Mouse (Mus musculus): ENCODE measurements around the gene Acot4.
"Not testable (repeated sequence)": the region's sequence is repeated elsewhere in the genome, so short reads cannot be mapped to it uniquely, and the experiment has no call there.

Acot4 gene

DNA sequence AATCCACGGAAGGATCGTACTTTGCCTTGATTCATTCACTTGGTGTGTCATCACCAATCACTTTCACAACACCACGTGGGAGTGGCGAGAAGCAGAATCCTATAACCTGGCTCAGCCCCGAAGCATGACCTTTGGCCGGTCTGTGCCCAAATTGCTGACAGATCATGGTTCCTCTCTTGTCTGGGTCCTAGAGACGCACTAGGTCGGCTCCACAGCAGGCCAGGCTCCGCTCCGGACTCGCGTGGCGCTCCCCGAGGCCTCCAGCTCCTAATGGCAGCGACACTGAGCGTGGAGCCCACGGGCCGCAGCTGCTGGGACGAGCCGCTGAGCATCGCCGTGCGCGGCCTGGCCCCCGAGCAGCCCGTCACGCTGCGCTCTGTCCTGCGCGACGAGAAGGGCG lies at the start of gene Acot4:
TSS of gene Acot4 (plus strand) at position 139 of the 400 bp plus-strand sequence.
- in situ Hi-C loops (cut with MboI, MseI): not testable (repeated sequence)

DNA sequence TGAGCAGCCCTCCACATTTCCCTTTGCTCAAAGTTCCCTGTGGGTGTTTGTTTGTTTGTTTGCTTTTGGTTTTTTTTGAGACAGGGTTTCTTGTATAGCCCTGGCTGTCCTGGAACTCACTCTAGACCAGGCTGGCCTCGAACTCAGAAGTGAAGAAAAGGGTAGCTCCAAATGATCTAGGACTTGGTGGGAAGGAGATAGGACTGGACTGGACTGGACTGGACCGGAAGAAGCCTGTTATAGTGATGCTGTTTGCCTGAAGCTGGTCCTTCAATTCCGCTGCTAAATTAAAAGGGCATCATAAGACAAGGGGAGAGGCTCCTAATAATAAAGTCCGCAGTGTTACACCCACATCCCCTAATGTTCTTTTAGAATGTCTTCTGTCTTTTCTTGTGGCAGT lies 49.7 kb upstream of the Acot4 start:
- in situ Hi-C loops (cut with MboI, MseI): no loop called here

DNA sequence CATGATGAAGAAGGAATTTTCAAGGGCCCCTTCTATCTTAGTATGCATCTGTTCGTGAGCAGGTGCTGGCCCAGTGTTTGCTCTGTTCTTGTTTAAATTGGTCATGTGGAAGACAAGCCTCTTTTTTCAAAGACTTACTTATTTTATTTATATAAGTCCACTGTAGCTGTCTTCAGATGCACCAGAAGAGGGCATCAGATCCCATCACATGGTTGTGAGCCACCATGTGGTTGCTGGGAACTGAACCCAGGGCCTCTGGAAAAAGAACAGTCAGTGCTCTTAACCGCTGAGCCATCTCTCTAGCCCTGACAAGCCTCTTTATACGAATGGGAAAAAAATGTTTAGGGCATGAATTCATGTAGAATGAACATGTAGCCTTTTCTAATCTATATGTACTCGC lies 48.8 kb upstream of the Acot4 start:
- in situ Hi-C loops (cut with MboI, MseI): no loop called here

DNA sequence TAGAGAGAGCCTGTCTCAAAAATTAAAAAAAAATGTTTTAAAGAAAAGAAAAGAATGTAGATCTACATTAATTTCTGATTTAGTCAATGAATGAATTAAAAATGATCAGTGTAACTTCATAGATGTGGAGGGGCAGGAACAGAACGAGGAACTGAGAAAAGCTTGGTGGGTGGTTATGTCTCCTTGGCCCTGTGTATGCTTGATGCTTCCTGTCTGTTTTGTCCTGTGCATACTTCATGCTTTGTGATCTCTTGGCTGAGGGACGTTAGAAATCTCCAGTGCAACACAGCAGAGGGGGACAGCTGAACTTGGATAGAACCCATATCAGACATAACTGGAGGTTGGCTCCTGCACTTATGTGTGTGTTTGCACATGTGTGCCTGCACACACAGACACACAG lies 41.0 kb upstream of the Acot4 start:
- in situ Hi-C loops (cut with MboI, MseI): no loop called here

DNA sequence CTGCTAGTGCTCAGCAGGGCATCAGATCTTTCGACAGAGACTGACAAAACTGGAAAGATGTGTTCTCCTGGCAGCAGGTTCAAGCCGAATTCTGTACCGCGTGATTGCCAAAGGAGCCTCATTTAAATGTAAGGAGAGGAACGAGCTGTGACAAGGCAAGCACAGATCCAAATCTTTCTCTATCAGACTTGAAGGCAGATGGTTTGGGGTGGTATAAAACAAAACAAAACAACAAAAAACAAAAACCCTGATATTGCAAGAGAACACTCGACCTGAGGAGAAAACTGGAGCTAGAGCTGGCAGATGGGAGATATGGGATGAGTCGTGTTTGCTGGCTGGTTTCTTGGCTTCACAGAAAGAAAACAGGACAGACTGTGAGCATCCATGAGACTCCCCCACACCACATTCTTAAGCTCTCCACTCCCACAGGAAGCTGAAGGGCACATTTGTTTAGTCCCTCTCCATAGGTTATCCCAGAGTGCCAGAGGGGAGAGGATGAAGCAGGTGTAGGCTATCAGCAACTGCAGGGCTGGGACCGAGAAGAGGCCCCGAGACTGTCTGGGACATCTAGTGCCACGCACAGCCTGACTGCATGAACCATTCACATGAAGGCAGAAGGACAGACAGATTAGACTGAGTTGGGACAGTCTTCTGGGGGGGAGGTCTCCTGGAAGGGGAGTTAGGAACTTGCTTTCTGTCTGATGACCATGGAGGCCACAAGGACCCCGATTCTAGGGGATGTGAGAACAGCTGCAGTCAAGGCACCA lies 39.7 kb upstream of the Acot4 start:
- in situ Hi-C loops (cut with MboI, MseI): no loop called here

DNA sequence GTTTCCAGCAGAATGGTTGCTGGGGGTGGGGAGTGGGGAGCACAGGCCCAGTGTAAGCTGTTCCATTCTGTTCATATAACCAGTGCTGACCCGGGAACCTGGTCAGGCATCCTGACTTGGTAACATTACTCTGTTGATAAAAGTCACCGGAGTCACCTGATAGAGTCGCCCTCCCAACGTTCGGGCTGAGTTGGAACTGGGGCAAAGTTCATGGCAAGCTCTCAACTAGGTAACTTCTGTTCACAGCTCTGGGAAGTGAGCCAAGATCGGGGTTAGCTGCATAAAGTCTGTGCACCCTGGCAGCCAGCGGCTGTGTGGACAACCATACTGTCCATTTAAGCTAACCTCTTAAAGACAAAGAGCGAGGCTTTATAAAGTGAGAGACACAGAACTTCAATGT lies 38.9 kb upstream of the Acot4 start:
- in situ Hi-C loops (cut with MboI, MseI): not testable (repeated sequence)

DNA sequence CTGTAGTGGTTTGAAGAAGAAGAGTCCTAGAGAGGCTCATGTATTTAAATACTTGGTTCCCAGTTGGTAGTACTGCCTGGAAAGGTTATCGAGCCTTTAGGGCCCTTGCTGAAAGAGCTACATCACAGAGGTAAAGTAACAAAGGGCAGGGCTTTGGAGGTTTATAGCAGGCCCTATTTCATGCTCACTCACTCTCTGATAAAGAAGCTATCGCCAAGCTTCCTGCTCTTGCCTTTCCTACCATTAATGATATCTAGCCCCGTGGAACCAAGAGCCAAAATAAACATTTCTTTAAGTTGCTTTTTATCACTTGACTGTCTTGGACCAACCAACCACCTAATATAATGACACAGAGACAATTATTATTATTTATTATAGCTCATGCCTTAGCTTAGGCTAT lies 37.8 kb upstream of the Acot4 start:
- in situ Hi-C loops (cut with MboI, MseI): no loop called here

DNA sequence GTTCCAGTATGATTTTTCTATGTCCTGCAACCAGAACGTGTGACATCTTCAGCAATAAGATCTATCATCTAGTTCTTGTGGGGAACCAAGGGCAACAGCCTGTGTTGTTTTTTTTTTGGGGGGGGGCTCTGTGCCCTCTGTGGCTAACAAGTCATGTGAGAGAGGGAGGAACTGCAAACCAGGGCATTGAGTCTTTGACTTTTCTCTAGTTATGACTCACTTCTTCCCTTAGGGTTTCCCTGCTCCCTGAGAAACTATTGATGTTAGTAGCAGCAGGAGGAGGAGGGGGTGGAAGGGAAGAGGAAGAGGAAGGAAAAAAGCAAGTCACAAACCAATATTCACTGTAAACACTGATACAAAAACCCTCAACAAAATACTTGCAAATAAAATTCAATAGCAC lies 34.3 kb upstream of the Acot4 start:
- in situ Hi-C loops (cut with MboI, MseI): no loop called here

DNA sequence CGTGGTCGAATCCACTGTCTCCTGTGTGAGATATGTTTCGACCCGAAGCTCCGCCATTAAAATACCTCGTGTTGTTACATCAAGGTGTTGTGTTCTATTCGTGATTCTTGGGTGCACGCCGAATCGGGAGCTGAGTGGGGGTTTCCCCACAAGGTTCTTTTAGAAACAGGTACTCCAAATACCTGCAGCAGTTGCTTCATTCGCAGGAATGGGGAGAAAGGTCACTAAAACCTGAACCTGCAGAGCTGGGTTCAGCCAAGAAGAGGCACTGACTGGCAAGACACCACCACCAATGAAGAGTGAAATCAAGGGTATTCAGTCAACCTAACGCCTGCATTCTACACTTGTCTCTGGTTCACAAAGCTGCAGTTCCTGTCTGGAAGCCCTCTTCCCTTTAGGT lies 29.9 kb upstream of the Acot4 start:
- in situ Hi-C loops (cut with MboI, MseI): loop anchor here (5.0 kb wide), 1 partner anchor 41 kb away; no protein-coding TSS in a partner anchor

DNA sequence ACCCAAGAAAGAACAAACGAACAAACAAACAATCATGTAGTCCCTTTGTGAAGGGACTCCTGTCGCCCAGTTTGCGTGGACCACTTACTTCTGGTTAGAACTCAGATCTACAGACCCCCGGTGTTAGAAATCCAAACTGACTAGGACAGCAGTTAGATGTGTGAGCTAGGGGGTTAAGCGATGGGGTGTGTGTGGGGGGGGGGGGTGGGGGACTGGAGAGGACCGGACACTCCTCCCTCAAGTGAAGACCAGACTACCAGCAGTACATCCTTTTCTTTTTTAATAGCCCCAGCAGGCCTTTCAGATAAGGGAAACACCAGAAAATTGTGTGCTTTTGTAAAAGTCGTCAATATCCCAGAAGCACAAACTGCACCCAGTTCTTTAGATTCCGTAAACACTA lies 29.4 kb upstream of the Acot4 start:
- in situ Hi-C loops (cut with MboI, MseI): loop anchor here (5.0 kb wide), 1 partner anchor 41 kb away; no protein-coding TSS in a partner anchor

DNA sequence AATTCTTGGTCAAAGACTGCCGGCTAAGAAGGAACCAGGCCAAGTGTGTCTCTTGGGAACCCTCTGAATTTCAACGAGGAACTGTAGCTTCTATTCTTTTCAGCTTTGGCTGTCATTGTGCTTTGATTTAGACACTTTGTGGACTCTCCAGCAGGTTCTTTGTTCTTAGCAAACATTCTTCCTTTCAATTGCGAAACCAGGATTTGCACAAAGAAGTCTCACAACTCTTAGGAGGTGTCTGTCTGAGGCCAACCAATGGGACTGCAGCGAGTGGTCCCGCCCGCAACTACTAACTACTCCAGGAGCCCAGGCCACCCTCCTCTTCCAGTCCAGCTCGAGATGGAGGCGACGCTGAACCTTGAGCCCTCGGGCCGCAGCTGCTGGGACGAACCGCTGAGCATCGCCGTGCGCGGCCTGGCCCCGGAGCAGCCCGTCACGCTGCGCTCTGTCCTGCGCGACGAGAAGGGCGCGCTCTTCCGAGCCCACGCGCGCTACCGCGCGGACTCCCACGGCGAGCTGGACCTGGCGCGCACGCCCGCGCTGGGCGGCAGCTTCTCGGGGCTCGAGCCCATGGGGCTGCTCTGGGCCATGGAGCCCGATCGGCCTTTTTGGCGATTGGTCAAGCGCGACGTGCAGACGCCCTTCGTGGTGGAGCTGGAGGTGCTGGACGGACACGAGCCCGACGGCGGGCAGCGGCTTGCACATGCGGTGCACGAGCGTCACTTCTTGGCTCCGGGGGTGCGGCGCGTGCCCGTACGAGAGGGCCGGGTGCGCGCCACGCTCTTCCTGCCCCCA lies 28.8 kb upstream of the Acot4 start, which contains the start of gene Acot1:
TSS of gene Acot1 (plus strand) at position 320 of the 795 bp plus-strand sequence.
- in situ Hi-C loops (cut with MboI, MseI): loop anchor here (5.0 kb wide), 1 partner anchor 42 kb away; no protein-coding TSS in a partner anchor

DNA sequence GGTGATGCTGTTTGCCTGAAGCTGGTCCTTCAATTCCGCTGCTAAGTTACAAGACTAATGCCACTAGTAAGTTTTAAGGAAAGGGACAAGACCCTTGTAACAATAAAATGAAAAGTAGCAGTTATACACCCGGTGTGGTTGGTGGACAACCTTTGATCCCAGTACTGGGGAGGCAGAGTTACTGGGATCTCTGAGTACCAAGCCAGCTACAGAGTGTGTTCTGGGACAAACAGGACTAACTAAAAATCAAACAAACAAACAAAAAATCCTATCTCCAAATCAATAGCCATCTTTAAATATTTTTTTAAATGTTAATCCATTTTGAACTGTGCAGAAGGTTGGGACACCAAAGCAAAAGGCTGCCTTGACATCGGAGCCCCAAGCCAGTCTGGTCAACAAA lies 28.0 kb upstream of the Acot4 start:
- in situ Hi-C loops (cut with MboI, MseI): loop anchor here (10.0 kb wide), 1 partner anchor 1725 kb away; no protein-coding TSS in a partner anchor

DNA sequence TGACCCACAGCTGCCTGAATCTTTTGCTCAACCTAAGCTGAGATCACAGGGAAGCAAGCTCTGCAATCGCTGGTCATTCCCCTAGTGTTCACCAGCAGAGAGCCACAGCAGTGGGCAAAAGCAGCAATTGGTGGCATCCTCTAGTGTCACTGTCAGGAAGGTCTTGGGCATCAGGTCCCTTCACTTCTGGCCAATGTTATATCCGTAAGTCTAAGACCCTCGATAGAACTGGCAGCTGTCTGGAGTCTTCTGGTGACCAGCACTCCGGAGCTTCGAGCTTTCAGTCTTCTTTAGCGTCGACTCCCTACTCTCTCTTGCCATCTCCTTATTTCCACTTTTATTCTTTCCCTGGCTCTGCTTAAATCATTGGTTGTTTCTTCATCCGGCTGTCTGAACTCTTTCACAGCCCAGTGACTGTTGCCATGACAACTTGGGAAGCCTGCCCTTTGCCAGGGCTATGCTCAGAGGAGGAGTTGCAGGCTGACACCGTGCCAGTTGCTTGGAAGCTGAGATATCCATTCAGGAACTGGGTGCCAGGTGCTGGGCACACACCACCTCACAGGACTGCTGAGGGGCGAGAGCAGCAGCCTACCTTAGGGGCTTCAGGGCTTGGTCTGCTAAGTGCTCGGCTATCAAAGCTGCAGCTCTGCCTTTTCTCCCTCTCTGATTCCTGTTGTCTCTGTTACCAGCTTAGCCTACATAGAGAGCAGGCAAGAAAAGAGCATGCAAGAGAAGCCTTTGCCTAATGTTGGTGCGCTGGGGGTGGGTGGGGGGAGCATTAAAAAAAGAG lies 26.7 kb upstream of the Acot4 start:
- in situ Hi-C loops (cut with MboI, MseI): loop anchor here (10.0 kb wide), 1 partner anchor 1723 kb away; no protein-coding TSS in a partner anchor

DNA sequence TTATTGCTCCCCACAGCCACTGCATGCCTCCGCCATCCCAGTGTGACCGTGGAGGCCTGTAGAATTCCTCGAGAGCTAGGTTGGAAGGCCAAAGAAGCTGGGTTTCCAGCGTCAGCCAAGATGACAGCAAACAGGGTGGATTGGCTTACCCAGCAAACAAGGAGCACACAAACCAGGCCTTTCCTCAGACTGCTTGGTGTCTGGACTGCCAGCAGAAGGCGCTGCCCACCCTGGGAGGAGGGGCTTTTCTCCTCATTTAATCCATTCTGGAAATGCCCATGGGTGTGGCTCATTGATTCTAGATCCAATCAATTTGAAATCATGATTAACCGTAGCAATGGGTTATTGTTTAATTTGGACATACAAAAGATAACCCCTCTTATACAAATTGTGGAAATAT lies 25.0 kb upstream of the Acot4 start:
- in situ Hi-C loops (cut with MboI, MseI): loop anchor here (10.0 kb wide), 1 partner anchor 1722 kb away; no protein-coding TSS in a partner anchor

DNA sequence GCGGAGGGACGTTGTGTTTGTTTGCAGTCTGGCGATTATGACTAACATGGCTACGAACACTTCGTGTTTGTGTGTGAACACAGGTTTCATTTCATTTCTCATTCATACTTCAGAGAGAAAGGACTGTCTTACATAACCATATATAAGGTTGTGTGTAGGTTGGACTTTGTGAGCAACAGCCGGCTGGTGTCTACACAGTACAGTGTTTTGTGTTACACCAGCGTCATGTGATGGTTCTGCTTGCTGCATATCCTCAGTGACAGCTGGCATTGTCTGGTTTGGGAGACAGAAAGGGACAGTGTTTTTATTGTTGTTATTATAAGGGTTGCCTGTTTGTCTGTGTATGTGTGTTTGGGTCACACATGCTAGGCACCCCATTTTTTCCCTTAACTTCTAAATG lies 24.5 kb upstream of the Acot4 start:
- in situ Hi-C loops (cut with MboI, MseI): loop anchor here (10.0 kb wide), 1 partner anchor 1721 kb away; no protein-coding TSS in a partner anchor

DNA sequence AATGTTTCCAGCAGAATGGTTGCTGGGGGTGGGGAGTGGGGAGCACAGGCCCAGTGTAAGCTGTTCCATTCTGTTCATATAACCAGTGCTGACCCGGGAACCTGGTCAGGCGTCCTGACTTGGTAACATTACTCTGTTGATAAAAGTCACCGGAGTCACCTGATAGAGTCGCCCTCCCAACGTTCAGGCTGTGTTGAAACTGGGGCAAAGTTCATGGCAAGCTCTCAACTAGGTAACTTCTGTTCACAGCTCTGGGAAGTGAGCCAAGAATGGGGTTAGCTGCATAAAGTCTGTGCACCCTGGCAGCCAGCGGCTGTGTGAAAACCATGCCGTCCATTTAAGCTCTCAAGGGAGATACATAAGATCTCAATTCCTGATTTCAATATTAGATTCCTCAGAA lies 17.7 kb upstream of the Acot4 start:
- in situ Hi-C loops (cut with MboI, MseI): not testable (repeated sequence)

DNA sequence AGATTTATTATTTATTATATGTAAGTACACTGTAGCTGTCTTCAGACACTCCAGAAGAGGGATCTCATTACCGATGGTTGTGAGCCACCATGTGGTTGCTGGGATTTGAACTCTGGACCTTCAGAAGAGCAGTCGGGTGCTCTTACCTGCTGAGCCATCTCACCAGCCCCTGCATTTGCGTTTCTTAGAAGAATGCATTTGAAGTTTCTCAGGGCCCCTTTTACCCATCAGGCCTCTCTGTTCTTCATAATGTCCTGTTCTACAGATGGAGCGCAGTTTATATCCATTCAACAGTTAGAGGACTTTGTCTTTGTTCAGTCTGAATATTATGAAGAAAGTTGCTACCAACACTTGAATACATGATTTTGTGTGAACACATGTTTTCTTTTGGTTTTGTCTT lies 15.9 kb upstream of the Acot4 start:
- in situ Hi-C loops (cut with MboI, MseI): not testable (repeated sequence)

DNA sequence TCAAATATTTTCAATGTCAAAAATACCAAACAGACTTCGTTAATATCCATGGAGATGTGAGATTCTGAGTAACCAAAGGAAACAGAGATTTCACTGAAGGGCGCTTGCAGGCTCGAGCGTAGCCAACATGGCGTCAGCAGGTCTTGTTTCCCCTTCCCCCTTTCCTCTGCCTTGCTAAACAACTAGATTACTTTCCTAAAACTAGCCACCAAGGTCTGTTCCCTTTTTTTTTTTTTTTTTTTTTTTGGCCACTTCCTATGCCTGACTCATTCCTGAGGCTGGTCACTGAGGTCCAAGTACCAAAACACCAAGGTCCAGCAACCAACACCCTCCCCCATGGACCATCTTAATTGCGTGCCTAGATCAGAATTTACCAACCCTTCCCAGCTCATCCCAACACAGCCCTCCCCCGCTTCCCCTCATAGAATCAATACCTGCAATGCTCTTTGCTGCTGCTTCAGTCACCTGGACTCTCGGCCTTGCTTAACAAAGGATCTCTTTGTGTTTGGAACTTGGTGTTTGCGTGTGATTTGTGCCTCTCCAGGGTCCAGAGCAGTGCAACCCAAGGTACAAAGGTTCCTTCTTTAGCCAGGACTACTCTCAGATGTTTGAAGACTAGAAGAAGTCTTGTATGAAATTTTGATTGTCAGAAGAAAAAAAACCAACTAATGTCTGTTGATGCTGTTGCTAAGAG lies 15.0 kb upstream of the Acot4 start:
- in situ Hi-C loops (cut with MboI, MseI): no loop called here

DNA sequence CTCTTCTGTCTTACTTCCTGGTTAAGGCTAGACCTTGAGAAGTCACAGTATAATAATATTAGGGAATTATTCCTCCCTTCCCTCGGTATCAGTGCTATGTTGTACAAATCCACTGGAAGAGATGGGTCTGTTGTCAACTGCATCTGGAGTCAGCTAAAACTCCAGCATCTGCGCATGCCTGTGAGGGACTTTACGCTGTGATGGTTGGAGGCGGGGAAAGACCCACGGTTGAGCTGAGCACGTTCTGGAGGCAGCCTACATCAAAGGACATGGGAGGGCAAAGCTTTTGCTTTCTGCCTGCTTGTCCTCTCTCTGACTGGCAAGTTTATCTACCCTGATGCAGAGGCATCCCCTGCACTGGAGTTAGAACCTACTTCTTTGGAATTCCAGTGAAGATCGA lies 12.3 kb upstream of the Acot4 start:
- in situ Hi-C loops (cut with MboI, MseI): no loop called here

DNA sequence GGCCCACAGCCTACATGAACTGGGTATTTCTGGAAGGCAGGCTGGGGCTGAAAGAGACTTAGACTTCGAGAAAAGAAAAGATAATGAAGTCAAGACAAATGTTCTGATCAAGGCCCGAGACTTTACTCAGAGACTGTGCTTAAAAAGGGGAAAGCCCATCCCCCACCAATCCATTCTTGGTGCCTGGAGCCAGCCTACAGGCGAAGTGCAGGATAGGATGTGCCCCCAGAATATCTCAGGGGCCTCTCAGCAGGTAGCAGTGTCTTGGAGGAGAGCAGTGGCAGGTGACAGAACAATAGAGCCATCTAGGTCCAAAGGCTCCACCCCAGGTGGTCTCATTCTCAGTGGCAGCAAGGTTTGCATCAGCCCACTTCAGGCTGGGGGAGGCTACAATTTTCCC lies 9.9 kb upstream of the Acot4 start:
- in situ Hi-C loops (cut with MboI, MseI): not testable (repeated sequence)

DNA sequence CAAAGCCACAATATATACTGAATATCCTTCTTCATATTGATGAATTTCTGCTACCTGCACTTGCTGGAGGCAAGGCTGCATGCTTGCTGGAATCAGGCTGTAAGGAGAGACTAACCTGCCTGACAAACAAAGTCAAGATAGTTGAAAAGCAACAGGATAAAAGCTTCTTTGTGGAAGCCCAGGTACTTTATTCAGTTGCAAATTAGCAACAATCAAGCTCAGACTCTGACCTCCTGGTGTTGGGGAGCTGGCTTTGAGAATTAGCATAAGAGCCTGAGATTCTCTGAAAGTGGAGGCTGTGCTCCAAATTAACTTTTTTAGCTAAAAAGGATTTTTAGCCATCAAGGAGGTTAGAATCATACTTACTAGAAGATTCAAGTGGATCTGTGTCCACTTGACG lies 9.1 kb upstream of the Acot4 start:
- in situ Hi-C loops (cut with MboI, MseI): not testable (repeated sequence)
